Mouse (Mus musculus): ENCODE measurements around the gene Carmil3.

DNA sequence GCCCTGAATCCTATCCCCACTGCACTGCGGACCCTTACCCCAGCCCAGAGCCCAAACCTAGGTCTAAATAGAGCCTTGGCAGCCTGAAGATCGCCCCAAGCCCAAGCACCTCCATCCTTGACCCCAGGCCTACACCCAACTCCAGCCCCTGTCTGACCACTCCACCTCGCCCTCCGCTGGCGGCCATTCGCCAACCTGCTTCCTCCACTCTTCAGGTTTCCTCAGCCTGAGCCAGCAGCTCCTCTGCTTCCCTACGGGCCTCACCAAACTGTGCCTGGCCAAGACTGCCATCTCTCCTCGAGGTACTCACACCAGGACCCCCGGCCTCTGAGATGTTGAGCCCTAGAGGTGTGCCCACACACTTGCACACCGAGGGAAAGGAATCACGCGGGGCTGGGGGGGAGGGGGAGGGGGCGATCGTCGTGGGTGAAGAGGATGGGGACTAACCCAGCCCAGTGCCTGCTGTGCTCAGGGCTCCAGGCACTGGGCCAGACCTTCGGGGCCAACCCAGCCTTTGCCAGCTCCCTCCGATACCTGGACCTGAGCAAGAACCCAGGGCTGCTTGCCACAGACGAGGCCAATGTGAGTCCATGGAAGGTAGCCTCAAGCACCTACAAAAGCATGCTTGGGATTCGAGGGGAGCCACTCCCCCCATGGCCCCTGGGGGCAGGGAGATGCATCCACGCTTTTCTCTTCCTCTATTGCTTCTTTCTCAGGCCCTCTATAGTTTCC lies 5.2 kb downstream of the Carmil3 start:
- TF ChIP-seq CTCF (IDR thresholded peaks at IDR 0.05; ENCODE audit: low read depth, low read length): no peak
- TF ChIP-seq POLR2A (IDR thresholded peaks at IDR 0.05; ENCODE audit: extremely low read depth, insufficient read depth, low read length): no peak
